Mouse (Mus musculus) T-helper 1 cell (primary cell): ENCODE results near the gene Uchl4.

Source experiments
- in situ Hi-C: fragments of 300-600 bp; cut with MboI, MseI; formaldehyde crosslinking; loops from one replicate; pipeline ENCODE4 v1.15.1; 2025; ENCODE audit warnings: high pct_unique_total_duplicates

Uchl4 gene

DNA sequence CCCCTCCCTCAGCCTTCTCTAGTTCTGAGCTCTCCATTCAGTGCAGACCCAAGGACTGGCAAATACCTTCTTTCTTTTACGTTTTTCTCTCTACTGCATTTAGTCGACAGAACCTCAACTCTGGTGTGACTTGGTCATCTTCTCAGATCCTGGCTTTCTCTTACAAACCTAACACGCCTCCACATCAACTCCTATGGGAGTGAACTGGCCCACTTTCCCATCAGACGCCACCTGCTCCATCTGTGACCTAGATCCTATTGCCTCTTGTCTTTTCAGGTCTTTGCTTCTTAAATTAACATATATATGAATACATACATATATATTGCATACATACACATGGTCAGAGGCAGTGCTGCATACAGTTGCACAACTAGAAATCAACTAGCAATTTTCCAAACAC is 38.8 kb downstream of the Uchl4 start:
- in situ Hi-C loops: loop anchor here (10.0 kb wide), 1 partner anchor 89 kb away; no protein-coding TSS in a partner anchor

DNA sequence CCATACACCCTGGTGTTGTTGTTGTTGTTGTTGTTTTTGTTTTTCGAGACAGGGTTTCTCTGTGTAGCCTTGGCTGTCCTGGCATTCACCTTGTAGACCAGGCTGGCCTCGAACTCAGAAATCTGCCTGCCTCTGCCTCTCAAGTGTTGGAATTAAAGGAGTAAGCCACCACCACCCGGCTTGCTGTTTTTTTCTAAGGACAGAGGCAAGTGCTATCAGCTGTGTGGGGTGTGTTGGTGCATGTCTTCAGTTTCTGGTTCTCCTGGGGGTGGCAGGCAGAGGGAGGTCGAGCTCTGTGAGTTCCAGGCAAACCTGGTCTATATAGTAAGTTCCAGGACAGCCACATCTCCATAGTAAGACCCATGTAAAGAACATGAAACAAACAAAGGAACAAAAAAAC is 39.3 kb downstream of the Uchl4 start:
- in situ Hi-C loops: loop anchor here (10.0 kb wide), 1 partner anchor 89 kb away; no protein-coding TSS in a partner anchor

DNA sequence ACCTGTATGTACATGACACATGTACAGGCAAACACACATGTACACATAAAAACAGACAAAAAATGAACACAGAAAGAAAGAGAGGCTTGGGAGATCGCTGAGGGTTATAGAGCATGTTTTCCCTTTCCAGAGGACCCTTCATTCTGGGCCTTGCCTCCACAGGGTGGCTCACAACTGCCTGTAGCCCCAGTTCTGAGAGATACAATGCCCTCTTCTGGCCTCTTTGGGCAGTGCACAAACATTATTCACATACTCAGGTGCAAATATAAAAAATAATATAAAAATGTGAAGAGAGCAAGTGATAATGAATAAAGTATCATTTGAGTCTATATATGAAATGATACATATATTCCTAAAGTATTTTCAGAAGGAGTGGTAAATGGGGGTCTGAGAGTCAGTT is 39.9 kb downstream of the Uchl4 start:
- in situ Hi-C loops: loop anchor here (10.0 kb wide), 1 partner anchor 90 kb away; no protein-coding TSS in a partner anchor

GRCm38 (mm10) chr9:64277706-64278105 is 42.7 kb downstream of the Uchl4 start:
- in situ Hi-C loops: loop anchor here (10.0 kb wide), 1 partner anchor 93 kb away; no protein-coding TSS in a partner anchor

DNA sequence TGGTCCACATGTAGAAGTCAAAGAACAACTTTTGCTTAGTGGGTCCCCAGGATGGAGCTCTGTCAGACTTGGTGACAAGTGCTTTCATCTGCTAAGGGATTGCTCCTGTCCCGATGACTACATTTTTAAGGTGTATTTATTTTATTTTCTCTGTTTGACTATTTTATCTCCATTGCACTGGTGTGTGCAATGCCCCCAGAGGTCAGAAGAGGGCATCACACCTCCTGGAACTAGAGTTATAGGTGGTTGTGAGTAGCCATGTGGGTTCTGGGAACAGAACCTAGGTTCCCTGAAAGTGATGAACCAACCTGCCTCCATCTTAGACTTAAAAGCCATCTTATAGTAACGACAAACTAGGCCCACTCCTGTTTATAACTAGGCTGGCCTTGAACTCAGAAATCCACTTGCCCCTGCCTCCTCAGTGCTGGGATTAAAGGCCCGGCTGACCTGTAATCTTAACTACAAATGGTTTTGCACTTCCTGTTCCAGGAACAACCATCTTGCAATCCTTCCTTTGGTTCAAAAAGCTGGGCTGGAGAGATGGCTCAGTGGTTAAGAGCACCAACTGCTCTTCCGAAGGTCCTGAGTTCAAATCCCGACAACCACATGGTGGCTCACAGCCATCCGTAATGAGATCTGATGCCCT is 43.8 kb downstream of the Uchl4 start:
- in situ Hi-C loops: loop anchor here (10.0 kb wide), 1 partner anchor 94 kb away; no protein-coding TSS in a partner anchor

DNA sequence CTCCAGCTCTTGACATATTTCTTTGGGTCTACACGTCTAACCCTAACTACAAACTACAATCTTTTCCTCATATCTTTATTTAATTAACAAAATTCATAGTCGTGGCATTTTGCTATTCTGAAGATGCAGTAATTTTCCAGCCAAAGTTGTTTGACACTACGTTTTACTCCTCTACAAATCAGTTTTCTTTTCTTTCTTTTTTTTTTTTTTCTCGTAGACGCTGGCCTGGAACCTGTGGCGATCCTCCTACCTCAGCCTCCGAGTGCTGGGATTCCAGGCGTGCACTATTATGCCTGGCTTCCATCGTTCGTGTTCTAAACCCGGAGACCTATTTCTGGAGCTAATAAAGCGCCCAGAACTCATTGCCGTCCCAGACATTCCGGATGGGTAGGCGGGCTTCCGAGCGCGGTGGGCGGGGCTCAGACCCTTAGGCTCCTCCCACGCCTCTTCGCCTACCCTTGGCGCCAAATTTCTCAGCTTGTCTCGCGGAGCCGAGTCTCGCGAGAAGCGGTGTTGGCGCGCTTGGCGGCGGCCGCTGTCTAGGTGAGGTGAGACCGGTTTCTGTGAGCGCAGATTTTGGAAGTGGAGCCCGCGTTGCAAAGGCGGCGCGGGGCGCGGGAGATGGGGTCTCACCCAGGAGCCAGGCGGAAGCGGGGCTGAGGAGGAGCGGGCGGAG is 46.2 kb downstream of the Uchl4 start, which contains the start of gene Tipin:
Gene Tipin, plus strand, starts transcription at position 477 of the 676 bp plus-strand sequence.
- in situ Hi-C loops: no loop called here

DNA sequence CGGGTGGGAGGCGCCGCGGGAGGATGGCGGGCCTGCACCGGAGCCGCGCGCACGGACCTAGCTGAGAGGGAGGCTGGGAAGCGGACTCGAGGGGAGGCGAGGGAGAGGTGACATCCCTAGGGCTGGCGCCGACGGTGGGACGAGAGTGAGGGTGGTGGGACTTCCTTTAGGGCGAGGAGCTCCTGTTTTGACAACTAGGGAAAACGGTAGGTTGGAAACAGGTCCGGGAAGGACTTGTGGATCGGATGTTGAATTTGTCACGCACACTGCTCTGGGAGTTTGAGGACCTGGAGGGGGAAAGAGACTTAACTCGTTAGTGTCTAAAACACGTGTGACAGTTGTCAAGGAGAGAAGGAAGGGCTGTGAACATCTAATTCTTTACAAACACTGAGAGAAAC is 46.8 kb downstream of the Uchl4 start:
- in situ Hi-C loops: no loop called here

- in situ Hi-C loops: no loop called here
Observed at GRCm38 (mm10) chr9:64282404-64282987, 47.5 kb downstream of the Uchl4 start.
